Mouse (Mus musculus): ENCODE data around the gene Snrpb2. TPM values are rescaled to one million over a fixed set of nuclear protein-coding genes. Genes with fewer than 3 reads are reported as not detected.
A peak's percentile ranks its signal among the peaks of the same experiment; 100 is the strongest.

The Snrpb2 gene
- polyA plus RNA-seq, 1 experiment, result 35.9 TPM

DNA sequence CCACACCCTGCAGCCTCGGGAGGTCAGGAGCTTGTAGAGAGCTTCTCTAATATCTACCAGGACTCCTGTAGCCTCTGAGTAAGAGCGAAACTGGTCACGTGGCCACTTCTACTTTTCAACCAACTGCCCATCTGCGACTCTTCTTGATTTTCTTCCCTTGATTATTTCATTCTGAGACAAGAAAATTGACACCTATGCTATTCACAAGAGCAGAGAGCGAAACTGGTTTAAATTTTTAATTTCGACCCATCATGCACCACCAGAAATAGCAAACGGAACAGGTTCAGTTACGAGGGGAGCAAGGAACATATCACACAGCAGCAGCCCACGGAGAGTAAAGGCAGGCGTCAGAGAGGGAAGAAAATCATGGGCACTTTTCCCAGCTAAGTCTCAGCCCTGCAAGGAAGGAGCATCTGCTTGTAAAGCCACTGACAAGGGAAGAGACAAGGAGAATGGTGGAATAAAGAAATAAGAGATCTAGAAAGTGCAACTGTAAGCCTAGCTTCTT lies 27.7 kb upstream of the Snrpb2 start:
- H3K4me3 ChIP-seq (ENCODE audit: insufficient read depth, poor library complexity, severe bottlenecking), result no peak overlapping the region
- no peaks in the 10 kb centered on the region for H3K79me3 ChIP-seq (ENCODE audit: low read depth)
- no peaks in the 10 kb centered on the region for H3K79me2 ChIP-seq (ENCODE audit: control insufficient read depth, insufficient read depth)
- H3K27me3 ChIP-seq (ENCODE audit: control insufficient read depth, insufficient read depth, insufficient read length), result no peaks in the 10 kb centered on the region
- TF ChIP-seq USF1 (IDR thresholded peaks at IDR 0.05; ENCODE audit: low read depth) (peak; percentile 82), CTCF (IDR thresholded peaks at IDR 0.05; ENCODE audit: control insufficient read depth, insufficient read depth, insufficient read length) (no peak)
- H3K36me3 ChIP-seq (ENCODE audit: control insufficient read depth, insufficient read depth), result no peaks in the 10 kb centered on the region
- no peak overlapping the region for H3ac ChIP-seq (ENCODE audit: control insufficient read depth, insufficient read length, low read depth)

GRCm38 (mm10) chr2:143041596-143041995 lies 21.2 kb upstream of the Snrpb2 start:
- Histone ChIP-seq H3ac (ENCODE audit: control insufficient read depth, insufficient read length, low read depth) (no peak overlapping the region), H3K27me3 (ENCODE audit: control insufficient read depth, insufficient read depth, insufficient read length) (no peaks in the 10 kb centered on the region), H3K4me3 (ENCODE audit: insufficient read depth, poor library complexity, severe bottlenecking) (no peak overlapping the region), H3K36me3 (ENCODE audit: control insufficient read depth, insufficient read depth) (no peaks in the 10 kb centered on the region), H3K79me2 (ENCODE audit: control insufficient read depth, insufficient read depth) (no peaks in the 10 kb centered on the region), H3K79me3 (ENCODE audit: low read depth) (no peaks in the 10 kb centered on the region)
- TF ChIP-seq CEBPB (IDR thresholded peaks at IDR 0.05; ENCODE audit: low read depth) (no peak), USF1 (IDR thresholded peaks at IDR 0.05; ENCODE audit: low read depth) (no peak)

DNA sequence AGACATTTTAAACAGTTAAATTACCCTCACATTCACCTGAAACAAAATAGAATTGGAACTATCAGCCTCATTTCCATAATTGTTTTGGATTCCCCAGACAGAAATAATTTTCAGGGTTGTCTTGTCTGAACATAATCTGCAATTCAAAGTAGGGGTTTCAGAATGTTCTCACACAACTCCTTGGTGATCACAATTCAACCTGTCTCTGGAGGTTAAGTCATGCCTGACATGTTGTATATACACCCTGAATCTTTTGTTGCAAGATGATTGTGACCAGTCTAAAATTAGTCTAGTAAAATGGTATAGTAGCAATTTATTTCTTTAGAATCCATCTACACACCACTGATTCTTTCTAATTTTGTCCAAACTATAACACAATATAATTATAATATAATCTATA lies 7.6 kb upstream of the Snrpb2 start:
- no peaks in the 10 kb centered on the region for H3K36me3 ChIP-seq (ENCODE audit: control insufficient read depth, insufficient read depth)
- H3K4me3 ChIP-seq (ENCODE audit: insufficient read depth, poor library complexity, severe bottlenecking), result no peak overlapping the region
- TF ChIP-seq MYOG (IDR thresholded peaks at IDR 0.05; ENCODE audit: control insufficient read depth, extremely low read depth, insufficient read length) (no peak), CEBPB (IDR thresholded peaks at IDR 0.05; ENCODE audit: low read depth) (no peak), CTCF (IDR thresholded peaks at IDR 0.05; ENCODE audit: control insufficient read depth, insufficient read depth, insufficient read length) (no peak), FOSL1 (IDR thresholded peaks at IDR 0.05; ENCODE audit: insufficient read depth, low read length, poor library complexity, severe bottlenecking) (no peak), MYOD1 (IDR thresholded peaks at IDR 0.05; ENCODE audit: control insufficient read depth, insufficient read length, low read depth) (no peak), USF1 (IDR thresholded peaks at IDR 0.05; ENCODE audit: low read depth) (no peak), MAX (IDR thresholded peaks at IDR 0.05) (no peak)
- no peaks in the 10 kb centered on the region for H3K79me3 ChIP-seq (ENCODE audit: low read depth)
- no peak overlapping the region for H3ac ChIP-seq (ENCODE audit: control insufficient read depth, insufficient read length, low read depth)
- H3K79me2 ChIP-seq (ENCODE audit: control insufficient read depth, insufficient read depth), result no peaks in the 10 kb centered on the region
- H3K27me3 ChIP-seq (ENCODE audit: control insufficient read depth, insufficient read depth, insufficient read length), result no peaks in the 10 kb centered on the region

DNA sequence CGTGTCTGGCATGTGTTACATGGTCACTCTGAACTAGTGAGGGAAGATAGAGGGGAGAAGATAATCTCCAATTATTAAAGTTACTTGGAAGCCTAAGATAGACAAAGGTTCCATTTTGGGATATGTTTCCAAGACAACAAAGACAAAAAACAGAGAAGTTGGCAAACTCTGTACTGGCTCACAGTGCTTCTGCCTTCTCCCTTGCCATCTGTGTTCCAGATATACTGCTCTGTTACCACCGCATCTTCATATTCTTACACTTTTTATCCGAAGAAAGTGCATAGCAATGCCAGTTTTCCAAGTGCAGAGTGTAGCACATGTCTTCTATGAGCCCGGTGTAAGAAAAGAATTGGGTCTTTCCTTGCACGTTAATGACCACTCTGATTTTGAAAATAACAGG lies 6.1 kb upstream of the Snrpb2 start:
- TF ChIP-seq MYOD1 (IDR thresholded peaks at IDR 0.05; ENCODE audit: control insufficient read depth, insufficient read length, low read depth) (no peak), CEBPB (IDR thresholded peaks at IDR 0.05; ENCODE audit: low read depth) (no peak), CTCF (IDR thresholded peaks at IDR 0.05; ENCODE audit: control insufficient read depth, insufficient read depth, insufficient read length) (no peak), USF1 (IDR thresholded peaks at IDR 0.05; ENCODE audit: low read depth) (no peak), MYOG (IDR thresholded peaks at IDR 0.05; ENCODE audit: control insufficient read depth, extremely low read depth, insufficient read length) (no peak), MAX (IDR thresholded peaks at IDR 0.05) (no peak), FOSL1 (IDR thresholded peaks at IDR 0.05; ENCODE audit: insufficient read depth, low read length, poor library complexity, severe bottlenecking) (no peak)
- Histone ChIP-seq H3K79me2 (ENCODE audit: control insufficient read depth, insufficient read depth) (no peaks in the 10 kb centered on the region), H3ac (ENCODE audit: control insufficient read depth, insufficient read length, low read depth) (no peak overlapping the region), H3K79me3 (ENCODE audit: low read depth) (no peaks in the 10 kb centered on the region), H3K36me3 (ENCODE audit: control insufficient read depth, insufficient read depth) (no peaks in the 10 kb centered on the region), H3K27me3 (ENCODE audit: control insufficient read depth, insufficient read depth, insufficient read length) (no peaks in the 10 kb centered on the region), H3K4me3 (ENCODE audit: insufficient read depth, poor library complexity, severe bottlenecking) (no peak overlapping the region)

DNA sequence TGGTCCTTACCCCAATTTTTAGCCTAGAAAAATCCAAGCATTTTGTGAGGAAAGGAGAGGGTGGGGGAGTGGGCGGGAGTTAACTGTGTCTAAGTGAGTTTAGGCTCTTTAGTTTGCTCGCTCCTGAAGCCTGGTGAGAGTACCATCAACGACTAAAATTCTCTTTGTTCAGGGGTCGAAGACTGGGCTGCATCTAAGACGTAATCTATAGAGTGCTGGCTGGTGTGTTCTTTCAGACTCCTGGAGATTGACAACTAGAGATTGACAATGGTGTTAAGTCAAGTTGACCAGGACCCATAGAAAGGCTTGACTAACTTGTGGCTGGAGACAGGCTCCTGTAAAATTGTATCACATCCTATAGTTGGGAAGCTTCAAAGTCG lies 417 bp upstream of the Snrpb2 start:
- no peak overlapping the region for H3ac ChIP-seq (ENCODE audit: control insufficient read depth, insufficient read length, low read depth)

DNA sequence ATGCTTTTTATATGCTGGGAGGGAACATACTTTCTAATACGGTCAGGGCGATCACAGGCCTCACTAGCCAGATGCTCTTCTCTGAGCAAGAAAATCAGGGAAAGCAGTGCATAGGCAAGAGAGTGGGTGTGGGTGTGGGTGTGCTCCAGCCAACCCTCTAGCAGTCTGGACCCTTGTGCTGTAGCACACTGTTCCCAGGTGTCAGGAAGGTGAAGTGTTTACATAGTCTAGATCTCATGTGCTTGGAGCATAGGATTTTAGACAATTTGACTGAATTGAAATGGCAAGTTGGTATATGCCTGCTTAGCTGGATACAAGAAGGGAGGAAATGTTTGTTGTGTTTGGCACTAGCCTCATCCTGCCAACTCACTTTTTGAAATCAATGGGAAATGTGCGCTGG lies 3.1 kb downstream of the Snrpb2 start:
- Histone ChIP-seq H3K79me2 (ENCODE audit: control insufficient read depth, insufficient read depth) (peaks cover 48% of the 10 kb centered on the region), H3ac (ENCODE audit: control insufficient read depth, insufficient read length, low read depth) (no peak overlapping the region), H3K27me3 (ENCODE audit: control insufficient read depth, insufficient read depth, insufficient read length) (no peaks in the 10 kb centered on the region), H3K4me3 (ENCODE audit: insufficient read depth, poor library complexity, severe bottlenecking) (no peak overlapping the region), H3K36me3 (ENCODE audit: control insufficient read depth, insufficient read depth) (peaks cover 62% of the 10 kb centered on the region), H3K79me3 (ENCODE audit: low read depth) (peaks cover 26% of the 10 kb centered on the region)
- no peak for TF ChIP-seq USF1 (IDR thresholded peaks at IDR 0.05; ENCODE audit: low read depth)

More for the DNA sequence above, 417 bp upstream of the Snrpb2 start:
- Histone ChIP-seq H3K79me3 (ENCODE audit: low read depth) (peaks cover 26% of the 10 kb centered on the region), H3K4me3 (ENCODE audit: insufficient read depth, poor library complexity, severe bottlenecking) (peak overlapping the region; percentile 98), H3K27me3 (ENCODE audit: control insufficient read depth, insufficient read depth, insufficient read length) (no peaks in the 10 kb centered on the region), H3K79me2 (ENCODE audit: control insufficient read depth, insufficient read depth) (peaks cover 48% of the 10 kb centered on the region), H3K36me3 (ENCODE audit: control insufficient read depth, insufficient read depth) (peaks cover 31% of the 10 kb centered on the region)
- TF ChIP-seq CEBPB (IDR thresholded peaks at IDR 0.05; ENCODE audit: low read depth) (no peak), CTCF (IDR thresholded peaks at IDR 0.05; ENCODE audit: control insufficient read depth, insufficient read depth, insufficient read length) (no peak), FOSL1 (IDR thresholded peaks at IDR 0.05; ENCODE audit: insufficient read depth, low read length, poor library complexity, severe bottlenecking) (no peak), USF1 (IDR thresholded peaks at IDR 0.05; ENCODE audit: low read depth) (no peak), MYOD1 (IDR thresholded peaks at IDR 0.05; ENCODE audit: control insufficient read depth, insufficient read length, low read depth) (no peak), MAX (IDR thresholded peaks at IDR 0.05) (no peak), MYOG (IDR thresholded peaks at IDR 0.05; ENCODE audit: control insufficient read depth, extremely low read depth, insufficient read length) (no peak)

Measured in C2C12 (cell line).